Mouse (Mus musculus) cerebellum, adult 9-10 months (tissue): ENCODE data around the gene Pheta1.

Experiments
- DNase-seq: peaks from one replicate; pipeline ENCODE4 v3.0.0; 2022

Gene Pheta1

DNA sequence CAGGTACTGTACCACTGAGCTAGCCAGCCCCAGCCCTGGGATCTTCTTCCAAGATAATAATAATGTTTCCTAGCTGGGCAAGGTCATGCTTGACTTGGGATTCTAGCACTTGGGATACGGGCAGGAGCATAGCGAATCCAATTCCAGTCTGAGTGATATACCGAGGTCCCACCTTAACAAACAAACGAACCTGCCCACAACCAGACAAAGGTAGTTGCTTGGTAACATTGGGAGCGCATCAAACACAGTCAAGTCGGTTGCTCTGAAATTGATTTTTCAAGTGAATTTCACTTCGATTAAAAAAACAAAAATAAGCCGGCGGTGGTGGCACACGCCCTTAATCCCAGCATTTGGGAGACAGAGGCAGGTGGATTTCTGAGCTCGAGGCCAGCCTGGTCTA, 2.5 kb upstream of the Pheta1 start:
- no peak for DNase-seq

DNA sequence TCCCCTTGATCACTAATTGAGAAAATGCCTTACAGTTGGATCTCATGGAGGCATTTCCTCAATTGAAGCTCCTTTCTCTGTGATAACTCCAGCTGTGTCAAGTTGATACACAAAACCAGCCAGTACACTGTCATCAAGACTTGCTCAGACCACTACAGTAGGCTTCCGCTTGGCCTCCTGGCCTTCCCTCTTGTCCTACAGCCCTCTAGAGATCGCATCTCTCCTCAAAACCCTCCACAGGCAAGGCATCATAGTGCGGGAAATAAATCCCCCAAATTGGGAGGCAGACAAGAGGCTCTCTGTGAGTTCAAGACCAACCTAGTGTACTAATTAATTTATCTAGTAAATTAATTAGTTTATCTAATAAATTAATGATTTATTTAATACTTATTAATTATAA, 1.5 kb upstream of the Pheta1 start:
- DNase-seq, result peak; percentile 51

DNA sequence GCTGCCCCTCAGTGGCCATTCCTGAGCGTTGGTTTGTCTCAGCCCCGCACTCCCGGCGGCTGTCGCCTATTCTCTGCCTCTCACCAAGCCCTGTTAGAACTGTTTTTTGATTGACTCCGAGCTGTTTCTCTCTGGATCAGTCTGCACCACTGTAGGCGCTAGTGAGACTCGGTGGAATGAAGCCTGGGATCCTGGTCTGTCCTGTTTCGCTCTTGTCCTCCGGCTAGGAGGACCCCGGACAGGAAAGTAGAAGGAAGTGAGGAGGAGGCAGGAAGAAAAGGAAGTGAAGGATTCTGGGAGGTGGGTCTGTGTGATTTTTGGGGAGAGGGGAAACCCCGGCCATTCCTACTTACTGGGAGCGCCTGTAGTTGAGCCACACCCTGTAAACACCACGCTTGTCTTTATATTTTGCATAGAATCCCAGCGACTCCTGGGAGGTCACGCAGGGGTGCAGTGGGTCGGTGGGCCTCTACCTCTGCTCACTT, 707 bp upstream of the Pheta1 start:
- peak; percentile 66 for DNase-seq

DNA sequence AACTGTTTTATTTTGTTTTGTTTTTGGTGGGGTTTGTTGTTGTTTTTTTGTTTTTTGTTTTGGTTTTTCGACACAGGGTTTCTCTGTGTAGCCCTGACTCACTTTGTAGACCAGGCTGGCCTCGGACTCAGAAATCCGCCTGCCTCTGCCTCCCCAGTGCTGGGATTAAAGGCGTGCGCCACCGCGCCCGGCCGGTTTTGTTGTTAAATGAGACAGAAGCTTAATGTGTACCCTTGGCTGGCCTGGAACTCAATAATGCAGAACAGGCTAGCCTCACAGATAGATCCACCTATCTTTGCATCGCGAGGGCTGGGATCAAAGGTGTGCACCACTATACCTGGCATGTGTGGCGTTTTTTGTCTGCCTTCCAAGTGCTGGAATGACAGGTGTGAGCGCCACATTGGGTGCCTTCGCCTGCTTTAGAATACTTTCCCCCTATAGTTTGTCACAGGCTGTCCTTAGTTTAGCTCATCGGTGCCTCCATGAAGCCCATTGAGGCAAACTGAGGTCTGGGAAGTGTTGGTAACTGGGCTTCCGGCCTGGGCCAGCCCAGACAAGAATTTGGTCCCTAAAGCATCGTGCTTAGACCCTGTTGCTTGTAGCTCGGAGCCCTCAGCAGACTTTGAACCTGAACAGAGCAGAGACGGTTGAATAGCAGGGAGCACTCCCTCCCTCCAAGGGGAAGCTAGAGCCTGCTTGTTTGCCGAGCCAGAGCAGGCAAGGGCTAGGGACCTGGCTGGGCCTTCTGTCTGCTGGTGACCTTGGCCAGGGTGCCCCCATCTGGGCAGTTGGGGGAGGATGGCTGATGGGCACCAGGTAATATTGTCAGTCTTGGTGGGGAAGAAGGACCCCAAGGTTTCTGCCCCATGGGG, 930 bp downstream of the Pheta1 start:
- peak; percentile 57 for DNase-seq

DNA sequence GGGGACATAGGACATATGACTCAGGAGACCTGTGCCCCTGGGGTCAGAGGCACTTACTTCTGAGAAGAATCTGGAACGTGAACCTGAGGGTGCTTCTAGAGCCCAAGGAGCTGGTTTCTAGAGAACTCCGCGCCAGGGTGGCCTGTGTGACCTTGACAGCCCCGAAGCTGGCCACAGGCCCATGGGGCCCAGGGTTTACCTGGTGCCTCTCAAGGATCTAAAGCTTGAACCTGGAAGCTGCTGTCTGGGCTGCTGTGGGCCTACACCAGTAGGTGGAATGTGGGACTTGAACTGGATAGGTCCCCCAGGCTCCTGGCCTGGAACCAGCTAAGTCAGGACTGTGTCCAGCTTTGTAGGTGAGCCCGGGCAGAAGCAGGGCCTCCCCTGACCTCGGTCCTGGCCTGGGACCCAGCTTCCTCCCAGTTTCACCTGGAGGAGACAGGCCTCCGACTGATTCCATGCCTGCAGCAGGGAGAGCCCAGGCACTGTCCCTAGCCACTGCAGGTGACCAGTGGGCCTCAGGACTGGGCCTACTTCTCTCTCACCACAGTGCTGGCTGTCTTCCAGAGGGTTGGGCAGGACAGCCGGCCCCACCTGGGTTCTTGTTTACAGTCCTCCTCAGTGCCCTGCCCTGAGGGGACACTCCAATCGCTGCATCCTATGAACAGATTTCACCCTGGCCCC, 4.7 kb downstream of the Pheta1 start:
- DNase-seq, result peak; percentile 58

DNA sequence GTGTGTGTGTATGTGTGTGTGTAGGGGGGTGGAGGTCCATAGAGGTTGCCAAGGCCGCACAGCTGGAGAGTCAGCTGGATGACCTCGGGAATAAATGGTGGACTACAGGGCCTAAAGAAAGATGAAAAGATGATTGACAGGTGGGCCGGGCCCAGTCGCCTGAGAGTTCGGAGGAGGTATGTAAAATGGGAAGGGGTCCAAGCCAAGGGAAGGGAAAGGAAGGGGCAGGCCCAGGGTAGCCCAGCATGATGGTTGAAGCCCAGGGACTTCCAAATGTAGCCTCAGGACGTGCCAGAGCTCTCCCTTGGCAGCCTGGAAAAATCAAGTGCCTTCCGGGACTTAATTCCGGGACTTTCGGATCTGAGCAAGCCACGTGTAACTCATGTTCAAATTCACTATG, 6.0 kb downstream of the Pheta1 start:
- DNase-seq, result peak; percentile 26

DNA sequence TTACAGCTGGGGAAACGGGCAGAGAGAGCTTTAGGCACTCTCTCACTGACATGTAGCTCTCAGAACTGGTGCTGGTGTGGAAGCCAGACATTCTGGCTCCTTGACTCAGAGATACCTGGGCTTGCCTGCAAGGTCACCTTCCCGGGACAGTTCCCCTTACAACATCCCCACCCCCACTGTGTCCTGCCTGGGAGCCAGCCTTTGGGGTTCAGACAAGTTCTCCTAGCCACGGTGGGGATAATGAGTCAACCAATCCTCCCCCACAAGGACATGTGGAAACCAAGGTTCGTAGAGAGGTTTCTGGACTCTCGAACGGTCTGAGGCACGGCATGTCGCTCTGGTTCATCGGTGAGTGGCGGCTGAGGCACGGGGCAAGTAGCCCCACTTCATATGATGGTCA, 8.0 kb downstream of the Pheta1 start:
- DNase-seq, result no peak

DNA sequence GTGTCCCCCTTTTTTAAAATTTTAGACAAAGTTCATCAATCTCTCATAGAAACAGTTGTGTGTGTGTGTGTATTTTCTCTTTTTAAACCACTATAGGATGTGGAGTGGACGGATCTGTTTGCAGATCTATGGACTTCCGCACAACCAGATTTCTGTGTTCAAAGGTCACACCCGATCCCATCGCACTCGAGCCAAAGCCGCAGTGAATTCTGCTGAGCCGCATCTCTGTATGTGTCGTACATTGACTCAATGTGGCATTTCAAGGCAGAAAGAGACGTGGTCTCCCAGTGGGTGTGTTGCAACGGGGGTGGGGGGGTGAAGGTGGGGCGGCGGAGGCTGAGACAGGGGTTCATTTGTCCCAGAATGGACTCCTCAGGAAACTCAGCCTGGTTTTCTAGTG, 9.6 kb downstream of the Pheta1 start:
- no peak for DNase-seq

DNA sequence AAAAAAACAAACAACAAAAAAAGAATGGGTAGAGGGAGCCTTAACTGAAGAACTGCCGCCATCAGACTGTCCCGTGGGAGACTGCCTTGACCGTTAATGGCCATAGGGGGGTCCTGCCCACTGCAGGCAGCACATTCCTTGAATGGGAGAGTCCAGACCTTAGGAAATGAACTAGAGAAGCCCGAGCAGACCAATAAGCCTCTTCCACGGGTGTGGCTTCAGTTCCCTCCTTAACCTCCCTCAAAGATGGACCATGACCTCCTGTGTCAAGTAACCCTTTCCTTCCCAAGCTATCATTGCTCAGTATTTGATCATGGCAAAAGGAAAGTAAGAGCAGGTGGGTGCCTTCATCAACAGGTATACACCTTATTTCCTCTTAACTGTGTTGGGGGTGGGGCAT, 13.2 kb downstream of the Pheta1 start:
- no peak for DNase-seq

DNA sequence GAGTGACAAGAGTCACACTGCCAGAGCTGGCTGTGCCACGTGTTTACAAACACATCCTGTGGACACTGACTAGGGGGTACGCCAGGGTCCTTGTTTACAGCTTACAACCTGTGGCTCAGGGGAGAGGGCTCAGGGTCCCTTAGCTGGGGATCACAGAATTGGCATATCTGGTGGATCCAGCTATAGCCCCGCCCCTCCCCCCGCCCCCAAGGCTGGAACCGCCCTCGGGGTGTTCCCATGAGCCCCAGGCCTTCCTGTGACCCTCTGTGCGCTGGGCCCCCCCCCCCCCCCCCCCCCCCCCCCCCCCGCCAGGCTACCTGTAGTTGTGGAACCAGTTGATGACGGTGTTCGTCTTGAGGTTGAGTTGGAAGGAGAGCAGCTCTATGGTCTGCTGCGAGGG, 15.5 kb downstream of the Pheta1 start:
- DNase-seq, result no peak

DNA sequence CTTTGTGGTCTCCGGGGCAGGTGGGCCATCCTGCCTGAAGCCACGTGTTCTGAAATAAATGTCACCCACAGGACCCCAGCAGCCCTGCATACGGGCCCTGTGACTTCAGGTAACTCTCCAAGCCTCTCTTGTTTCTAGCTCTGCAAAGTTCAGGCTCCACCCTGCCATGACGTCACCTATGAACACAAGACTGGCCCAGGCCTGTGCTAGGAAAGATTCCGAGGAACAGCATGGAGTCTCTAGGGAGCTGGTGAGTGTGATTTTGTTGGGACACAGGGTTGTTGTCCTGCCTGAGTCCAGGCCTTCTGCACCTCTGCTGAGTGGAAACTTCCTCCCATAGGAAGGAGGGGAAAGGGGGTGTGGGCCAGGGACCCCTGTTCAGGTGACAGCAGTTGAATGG, 19.2 kb downstream of the Pheta1 start:
- no peak for DNase-seq

DNA sequence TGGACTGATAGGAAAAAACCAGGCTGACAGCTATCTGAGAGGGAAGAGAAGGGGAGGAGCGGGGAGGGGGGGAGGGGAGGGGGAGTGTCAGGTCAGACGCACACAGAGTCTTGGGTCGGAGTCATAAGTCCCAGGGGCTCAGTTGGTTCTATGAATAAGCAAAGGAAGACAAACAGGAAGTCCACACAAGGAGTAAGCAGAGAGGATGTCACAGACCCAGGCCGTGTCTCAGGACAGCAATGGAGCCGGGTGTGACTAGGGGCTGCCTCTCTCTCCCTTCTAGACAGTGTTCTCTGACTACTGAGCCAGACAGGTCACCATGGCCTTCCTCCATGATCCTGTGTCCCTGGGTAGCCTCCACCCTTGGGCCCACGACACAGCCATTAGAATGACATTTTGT, 22.0 kb downstream of the Pheta1 start:
- no peak for DNase-seq

DNA sequence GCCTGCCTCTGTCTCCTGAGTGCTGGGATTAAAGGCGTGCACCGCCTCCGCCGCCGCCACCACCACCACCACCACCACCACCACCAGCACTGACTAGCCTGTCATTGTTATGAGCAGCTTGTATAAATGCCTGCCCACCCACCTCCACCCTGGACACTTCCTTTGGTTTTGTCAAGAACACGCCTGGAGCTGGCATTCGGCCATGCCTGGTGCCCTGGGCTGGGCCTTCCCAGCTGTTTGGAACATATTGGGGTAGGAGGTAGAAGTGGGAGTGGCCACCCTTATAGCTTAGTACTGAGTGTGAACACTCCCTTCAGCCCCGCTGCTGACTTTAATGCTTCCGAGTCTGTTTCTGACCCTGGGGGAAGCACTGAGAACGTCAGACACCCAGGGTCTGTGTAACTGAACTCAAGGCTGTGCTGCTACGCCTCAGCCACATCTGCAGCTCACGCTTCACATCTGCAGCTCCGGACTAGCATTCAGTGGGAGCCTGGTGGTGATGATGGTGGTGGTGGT, 22.8 kb downstream of the Pheta1 start:
- no peak for DNase-seq

DNA sequence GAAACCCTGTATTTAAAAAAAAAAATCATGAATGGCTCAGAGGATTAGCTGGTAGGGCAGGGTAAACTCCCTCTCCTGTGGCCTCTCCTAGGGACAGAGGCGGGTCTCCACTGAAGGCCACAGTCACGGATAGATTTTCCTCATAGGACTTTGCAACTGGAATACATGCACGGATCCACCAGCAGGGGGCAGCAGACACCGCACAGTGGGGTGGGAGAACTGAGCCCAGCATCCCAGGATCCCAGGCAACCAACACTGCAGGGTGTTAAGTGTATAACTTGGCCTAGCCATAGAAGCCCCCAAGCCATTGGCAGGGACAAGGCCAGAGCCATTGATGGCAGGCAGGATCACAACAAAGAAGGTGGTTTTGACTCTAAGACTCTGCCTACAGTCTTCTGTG, 23.4 kb downstream of the Pheta1 start:
- DNase-seq, result peak; percentile 74

DNA sequence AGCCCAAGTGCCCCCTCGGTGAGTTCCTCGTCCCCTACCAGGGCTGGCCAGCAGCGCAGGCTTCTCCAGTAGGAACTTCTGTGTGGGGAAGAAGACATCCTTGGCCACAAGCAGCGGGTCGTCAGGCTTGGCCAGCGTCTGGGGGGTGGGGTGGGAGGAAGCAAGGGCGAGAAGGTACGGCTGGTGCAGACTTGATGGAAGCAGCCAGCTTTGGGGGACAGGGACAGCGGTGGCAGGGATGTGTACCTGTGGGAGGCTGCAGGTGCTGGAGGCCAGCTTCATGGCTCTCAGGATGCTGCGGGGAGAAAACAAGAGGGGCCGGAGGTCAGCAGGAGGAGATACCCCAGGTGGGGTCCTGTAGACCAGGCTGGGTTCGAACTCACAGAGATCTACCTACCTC, 26.3 kb downstream of the Pheta1 start:
- no peak for DNase-seq

DNA sequence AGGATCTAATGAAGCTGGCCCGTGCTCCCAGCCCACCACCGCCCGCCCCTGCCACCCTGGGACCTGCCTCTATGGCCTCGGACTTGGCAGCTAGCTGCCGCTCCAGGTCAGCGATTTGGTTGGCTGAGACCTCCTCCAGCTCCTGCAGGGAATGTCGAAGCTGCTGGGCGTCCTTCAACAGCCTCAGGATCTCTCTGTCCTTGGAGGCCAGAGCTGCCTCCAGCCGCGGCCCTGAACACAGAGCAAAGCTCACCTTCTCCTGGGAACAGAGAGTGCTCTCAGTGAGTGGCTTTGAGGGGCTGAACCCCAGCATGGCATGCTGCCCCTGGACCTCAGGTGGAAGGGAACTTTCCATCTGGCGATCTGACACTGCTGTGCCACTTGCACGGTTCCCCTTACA, 28.1 kb downstream of the Pheta1 start:
- no peak for DNase-seq

DNA sequence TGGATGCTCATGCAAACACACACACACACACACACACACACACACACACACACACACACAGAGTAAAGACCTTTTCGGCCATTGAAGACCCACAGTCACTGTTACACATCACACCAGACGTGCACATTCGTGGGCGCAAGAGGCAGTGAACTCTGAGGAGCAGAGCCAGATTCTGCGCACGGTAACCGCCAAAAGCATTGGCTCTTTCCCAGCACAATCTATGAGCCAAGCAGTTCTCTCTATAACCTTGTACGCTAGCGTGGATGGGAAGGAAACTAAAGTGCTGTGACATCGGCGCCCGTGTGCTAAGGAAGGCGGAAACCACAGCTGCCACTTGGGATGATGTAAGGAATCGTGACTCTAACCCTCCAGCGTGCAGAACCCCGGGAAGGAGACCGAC, 29.9 kb downstream of the Pheta1 start:
- no peak for DNase-seq

DNA sequence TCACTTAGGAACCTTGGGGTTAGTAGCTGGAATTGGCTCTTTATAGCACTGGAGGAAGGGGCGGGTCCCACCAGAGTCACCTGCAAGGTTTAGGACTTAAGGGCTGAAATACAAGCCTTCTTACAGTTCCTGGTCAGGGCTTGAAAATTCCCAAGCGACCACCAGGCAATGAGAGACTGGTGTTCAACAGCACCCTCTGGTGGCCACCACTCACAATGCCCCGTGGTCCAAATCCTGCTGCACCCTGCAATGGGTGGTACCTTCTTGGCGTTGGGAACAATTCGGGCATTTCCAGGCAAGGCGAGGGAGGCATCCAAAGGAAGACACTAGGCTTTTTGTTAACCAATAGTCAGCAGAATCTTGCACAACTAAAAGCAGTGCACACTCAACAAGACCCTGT, 30.4 kb downstream of the Pheta1 start:
- no peak for DNase-seq

DNA sequence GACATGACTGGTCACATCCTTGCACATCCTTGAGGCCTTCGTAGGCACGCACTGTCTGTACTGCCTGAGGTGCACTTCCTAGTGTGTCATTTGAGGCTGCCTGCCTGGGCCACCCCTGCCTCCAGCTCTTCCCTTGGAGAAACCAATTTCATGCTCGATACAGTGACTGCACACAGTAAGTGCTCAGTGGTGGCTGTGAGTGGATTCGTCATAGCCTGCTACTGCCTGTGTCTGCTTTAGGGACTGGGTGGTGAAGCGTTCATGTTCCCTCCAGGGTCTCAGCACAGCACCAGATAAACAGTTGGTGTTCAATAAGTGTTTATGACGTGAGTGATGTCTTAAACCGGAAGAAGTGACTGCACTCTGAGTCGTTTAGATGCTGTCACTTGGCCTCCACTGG, 34.6 kb downstream of the Pheta1 start:
- DNase-seq, result no peak

DNA sequence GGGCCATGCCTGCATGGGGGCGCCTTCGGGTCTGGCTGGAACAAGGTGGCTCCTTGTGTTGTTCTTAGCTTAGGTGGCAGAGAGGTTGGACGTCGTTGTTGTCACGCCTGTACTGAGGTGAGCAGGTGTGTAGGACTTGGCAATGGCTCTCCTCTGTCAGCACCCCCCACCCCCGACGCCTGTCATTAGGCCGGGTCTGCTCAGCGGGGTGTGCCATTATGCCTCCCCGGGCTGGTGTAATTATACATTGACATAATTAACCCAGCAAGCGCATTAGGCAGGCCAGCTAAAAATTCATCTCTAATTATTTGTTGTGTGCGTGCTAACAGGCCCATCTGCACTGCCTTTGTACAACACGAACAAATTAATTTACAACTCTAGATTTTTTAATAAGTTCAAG, 40.6 kb downstream of the Pheta1 start:
- no peak for DNase-seq

DNA sequence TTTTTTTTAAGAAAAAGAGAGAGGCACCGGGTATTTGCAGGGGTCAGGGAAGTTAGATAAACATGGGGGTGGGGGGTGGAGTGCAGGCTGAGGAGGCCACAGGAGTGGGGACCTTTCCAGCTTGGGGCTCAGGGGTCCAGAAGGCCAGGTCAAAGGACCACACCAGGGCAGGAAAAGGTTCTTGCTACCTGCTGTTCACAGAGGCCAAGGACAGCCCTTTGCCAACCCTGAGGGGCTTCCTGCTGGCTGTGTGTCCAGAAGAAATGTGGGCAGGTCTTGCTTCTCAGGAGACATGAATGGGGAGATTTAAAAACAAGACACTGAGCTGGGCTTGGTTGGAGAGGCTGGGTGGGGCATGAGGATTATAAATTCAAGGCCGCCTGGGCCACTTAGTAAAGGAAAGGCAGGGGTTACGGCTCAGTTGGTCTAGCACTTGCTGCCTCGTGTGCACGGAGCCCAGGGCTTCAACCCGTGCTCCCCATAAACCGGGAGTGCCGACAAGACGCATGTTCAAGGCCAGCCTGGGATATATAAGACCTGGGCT, 41.1 kb downstream of the Pheta1 start:
- DNase-seq, result no peak

DNA sequence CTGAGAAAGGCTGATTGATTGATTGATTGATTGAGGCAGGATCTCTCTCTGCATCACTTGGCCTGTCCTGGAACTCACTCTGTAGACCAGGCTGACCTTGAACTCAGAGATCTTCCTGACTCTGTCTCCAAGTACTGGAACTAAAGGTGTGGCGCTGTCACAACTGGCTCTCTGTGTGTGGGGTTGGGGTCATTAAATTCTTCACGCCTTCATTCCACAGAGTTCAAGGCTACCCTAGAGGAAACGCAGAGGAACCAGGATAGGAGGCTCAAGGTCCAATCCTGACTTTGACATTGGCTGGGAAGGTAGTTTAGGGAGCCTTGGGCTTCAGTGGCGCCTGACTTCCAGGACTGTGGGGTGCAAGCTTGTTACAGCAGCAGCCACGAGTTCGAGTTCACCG, 42.1 kb downstream of the Pheta1 start:
- DNase-seq, result no peak

DNA sequence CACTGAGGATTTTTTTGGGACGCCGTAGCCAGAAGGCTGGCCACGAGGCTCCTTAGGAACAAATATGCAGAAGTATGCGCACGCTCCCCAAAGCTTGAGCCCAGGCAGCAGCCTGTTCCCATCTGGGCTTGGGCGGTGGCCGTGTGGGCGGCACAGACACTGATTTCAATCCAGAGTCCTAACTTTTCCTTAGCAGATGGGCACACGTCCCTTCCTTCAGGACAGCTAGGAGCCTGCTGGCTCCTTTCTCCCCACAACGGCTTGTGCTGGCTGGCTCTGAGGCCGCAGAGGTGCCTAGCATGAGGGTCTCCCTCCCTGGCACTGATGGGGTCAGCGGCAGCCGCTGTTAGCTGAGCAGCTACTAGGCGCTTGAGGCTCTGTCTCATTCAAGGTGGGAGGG, 43.5 kb downstream of the Pheta1 start:
- no peak for DNase-seq

DNA sequence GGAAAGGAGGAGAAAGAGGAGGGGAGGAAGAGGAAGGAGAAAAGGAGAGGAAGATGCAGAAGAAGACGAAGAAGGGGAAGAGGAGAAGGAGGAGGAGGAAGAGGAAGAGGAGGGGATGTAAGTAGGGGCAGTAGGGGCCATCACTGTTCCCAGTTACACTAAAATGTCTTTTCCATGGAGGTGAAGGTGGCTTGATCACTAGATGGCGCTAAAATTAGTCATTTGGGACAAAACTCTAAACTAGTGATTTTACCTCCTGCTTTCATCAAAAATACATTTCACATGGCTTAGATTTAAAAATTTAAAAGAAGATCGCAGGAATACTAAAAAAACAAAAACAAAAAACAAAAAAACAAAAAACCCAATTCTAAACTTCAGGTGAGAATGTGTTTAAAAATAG, 44.8 kb downstream of the Pheta1 start:
- peak; percentile 27 for DNase-seq
